In the genomic region with DNA sequence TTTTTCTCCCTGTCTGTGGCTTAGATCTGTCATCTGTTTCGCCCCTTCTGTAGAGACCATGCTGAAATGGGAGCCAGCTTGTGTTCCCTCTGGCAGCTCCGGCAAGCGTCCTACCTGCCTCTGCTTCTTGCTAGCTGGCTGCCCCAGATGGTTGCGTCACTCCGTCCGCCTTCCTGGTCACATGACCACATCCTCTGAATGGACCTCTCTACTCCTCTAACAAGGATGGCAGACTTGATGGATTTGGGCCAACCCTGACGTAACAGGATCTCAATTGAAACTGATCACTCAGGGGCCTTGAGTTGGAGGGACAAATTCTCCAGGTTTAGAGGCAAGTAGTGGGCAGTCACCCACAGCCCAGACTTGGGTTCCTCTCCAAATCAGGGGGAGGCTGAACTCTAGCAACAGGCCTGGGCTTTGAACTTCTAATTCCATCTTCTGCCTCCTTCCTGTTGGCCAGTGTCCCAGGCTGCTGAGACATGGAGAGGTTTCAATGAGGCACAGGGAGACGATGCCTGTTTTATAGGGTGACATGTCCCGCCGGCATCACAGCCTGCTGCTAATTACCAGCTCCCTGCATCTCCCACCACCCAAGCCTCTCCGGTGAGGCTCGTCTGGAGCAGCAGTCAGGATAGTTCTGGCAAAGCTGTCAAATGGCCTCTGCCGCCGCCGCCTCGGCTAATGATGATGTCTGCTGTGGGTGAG, we compare ENCODE assay signal across 8 mouse cellular contexts.
A peak's percentile ranks its signal among the peaks of the same experiment; 100 is the strongest.
DNase-seq lines count a peak whose midpoint lies in the region; ATAC-seq and TF ChIP-seq lines count a peak whose summit lies in the region.

No protein-coding gene starts in this region.

- H3K27me3 ChIP-seq in E14TG2a.4 (ENCODE audit: insufficient read depth, low read length): no peaks in the 10 kb centered on the region

- intact Hi-C loops in left cerebral cortex, postnatal 10 days (cut with DNase I): no loop called here

- DNase-seq in embryo, embryonic 10 days (ENCODE audit: low spot score): peak; percentile 42
- no peak for DNase-seq in embryo, embryonic 10.5 days (ENCODE audit: low spot score)
- DNase-seq in frontal cortex, postnatal 36 days (ENCODE audit: low spot score in 2 of 2): peak; percentile 34 to 38
- DNase-seq in left cerebral cortex, postnatal 10 days (ENCODE audit: extremely low spot score in 1 of 2, low spot score in 2 of 2): peak; percentile 43 to 75
- DNase-seq in right cerebral cortex, postnatal 25 days: peak; percentile 26
- DNase-seq in cerebellum, adult 8-10 months: no peak

- no peak for ATAC-seq in erythroid progenitor cell, adult 5-6 weeks (replicated peaks; ENCODE audit: low FRiP score, poor library complexity, severe bottlenecking)

- no peak for TF ChIP-seq CTCF in E14TG2a.4 (conservative IDR thresholded peaks at IDR 0.05; ENCODE audit: low read length)

- H3K9me3 ChIP-seq in E14TG2a.4 (ENCODE audit: low read length): no peaks in the 10 kb centered on the region

- no peaks in the 10 kb centered on the region for H3K36me3 ChIP-seq in E14TG2a.4 (ENCODE audit: insufficient read depth, low read length)

- peak overlapping the region; percentile 53 for H3K4me3 ChIP-seq in E14TG2a.4 (replicated peaks; ENCODE audit: low read length)

- H3K4me1 ChIP-seq in E14TG2a.4 (replicated peaks; ENCODE audit: low read depth, low read length): peaks cover 6% of the 10 kb centered on the region; the same call in 1 of the 2 replicates

Comparison
In these comparisons a context has a peak if more than half of its experiments do, and no peak if none do; other contexts are left out.
1. DNase-seq: peak in embryo, embryonic 10 days (single experiment), frontal cortex, postnatal 36 days (2 of 2), left cerebral cortex, postnatal 10 days (2 of 2) and right cerebral cortex, postnatal 25 days (single experiment); none in embryo, embryonic 10.5 days (single experiment) and cerebellum, adult 8-10 months (single experiment).